Mouse (Mus musculus) hindbrain, embryonic 10.5 days (tissue): ENCODE data around the gene Arhgap15. TPM values are rescaled to one million over a fixed set of nuclear protein-coding genes. Genes with fewer than 3 reads are reported as not detected.
A peak's percentile ranks its signal among the peaks of the same experiment; 100 is the strongest.

Experiments used
- DNase-seq: peaks from one replicate; pipeline ENCODE4 v3.0.0-alpha.2; 2017; ENCODE audit warnings: low spot score
- H3K27ac ChIP-seq: fragments of 300-500 bp; sonication (generic); 2 replicates; pipeline ENCODE4 v1.5.1; 2016; ENCODE audit warnings: mild to moderate bottlenecking, moderate library complexity
- H3K27me3 ChIP-seq: fragments of 300-500 bp; sonication (generic); 2 replicates; pipeline ENCODE4 v1.6.1; 2016; ENCODE audit warnings: mild to moderate bottlenecking; ENCODE audit not compliant: poor library complexity, insufficient read depth, severe bottlenecking
- H3K36me3 ChIP-seq: fragments of 300-500 bp; sonication (generic); 2 replicates; pipeline ENCODE4 v1.6.1; 2016; ENCODE audit warnings: mild to moderate bottlenecking, moderate library complexity
- H3K4me1 ChIP-seq: fragments of 300-500 bp; sonication (generic); replicated peaks from 2 replicates; pipeline ENCODE4 v1.6.1; 2016; ENCODE audit warnings: mild to moderate bottlenecking
- H3K4me3 ChIP-seq: fragments of 300-500 bp; sonication (generic); 2 replicates; pipeline ENCODE4 v1.5.1; 2016; ENCODE audit warnings: mild to moderate bottlenecking, moderate library complexity
- H3K9me3 ChIP-seq: fragments of 300-500 bp; sonication (generic); 2 replicates; pipeline ENCODE4 v1.6.1; 2016; ENCODE audit warnings: mild to moderate bottlenecking, moderate library complexity
- WGBS: fragments of 180-500 bp; shearing (Covaris S2); methylation state at CpG from one replicate; pipeline ENCODE4 v1.1.7; 2016; 5-methylcytosine and 5-hydroxymethylcytosine counted together
- polyA plus RNA-seq: library from polyadenylated mRNA; unstranded; fragments of >200 nt; fragmentation: Nextera tagmentation; extraction: Ambion mirVana; gene quantifications from 2 replicates; pipeline ENCODE4 v1.2.1, GENCODE M21; 2016

Gene Arhgap15
- polyA plus RNA-seq, 1 experiment from 2014 or later: 0.72 TPM

GRCm38 (mm10) chr2:43862709-43863108 is 114.1 kb downstream of the Arhgap15 start:
- Histone ChIP-seq H3K9me3 (no peaks in the 10 kb centered on the region), H3K4me1 (no peaks in the 10 kb centered on the region), H3K4me3 (no peak overlapping the region), H3K27ac (no peak overlapping the region), H3K36me3 (no peaks in the 10 kb centered on the region), H3K27me3 (no peaks in the 10 kb centered on the region)
- 87% methylated on average over 5 of the region's 5 CpGs for WGBS
- DNase-seq: no peak

- 30% methylated on average over 7 of the region's 7 CpGs for WGBS
- H3K4me1 ChIP-seq: no peaks in the 10 kb centered on the region
- DNase-seq: peak; percentile 70
- no peak overlapping the region for H3K4me3 ChIP-seq
- no peak overlapping the region for H3K27ac ChIP-seq
- H3K36me3 ChIP-seq: no peaks in the 10 kb centered on the region
- no peaks in the 10 kb centered on the region for H3K27me3 ChIP-seq
- no peaks in the 10 kb centered on the region for H3K9me3 ChIP-seq
Measured at GRCm38 (mm10) chr2:43902403-43902973, 153.9 kb downstream of the Arhgap15 start.

- H3K27ac ChIP-seq: no peak overlapping the region
- H3K36me3 ChIP-seq: no peaks in the 10 kb centered on the region
- 91% methylated on average over 5 of the region's 5 CpGs for WGBS
- H3K9me3 ChIP-seq: no peaks in the 10 kb centered on the region
- no peaks in the 10 kb centered on the region for H3K4me1 ChIP-seq
- H3K27me3 ChIP-seq: no peaks in the 10 kb centered on the region
- no peak overlapping the region for H3K4me3 ChIP-seq
- no peak for DNase-seq
Measured at GRCm38 (mm10) chr2:43907496-43907895, 158.9 kb downstream of the Arhgap15 start.

GRCm38 (mm10) chr2:43914104-43914503 is 165.5 kb downstream of the Arhgap15 start:
- no peak for DNase-seq
- H3K36me3 ChIP-seq: no peaks in the 10 kb centered on the region
- no peaks in the 10 kb centered on the region for H3K4me1 ChIP-seq
- no peak overlapping the region for H3K27ac ChIP-seq
- WGBS: 93% methylated on average over 6 of the region's 6 CpGs
- H3K9me3 ChIP-seq: no peaks in the 10 kb centered on the region
- H3K27me3 ChIP-seq: no peaks in the 10 kb centered on the region
- H3K4me3 ChIP-seq: no peak overlapping the region

GRCm38 (mm10) chr2:43923863-43924340 is 175.3 kb downstream of the Arhgap15 start:
- no peaks in the 10 kb centered on the region for H3K27me3 ChIP-seq
- WGBS: 86% methylated on average over 5 of the region's 5 CpGs
- no peak overlapping the region for H3K27ac ChIP-seq
- DNase-seq: no peak
- no peaks in the 10 kb centered on the region for H3K9me3 ChIP-seq
- no peaks in the 10 kb centered on the region for H3K4me1 ChIP-seq
- H3K36me3 ChIP-seq: no peaks in the 10 kb centered on the region
- H3K4me3 ChIP-seq: no peak overlapping the region

GRCm38 (mm10) chr2:43931687-43932086 is 183.1 kb downstream of the Arhgap15 start:
- no peaks in the 10 kb centered on the region for H3K27me3 ChIP-seq
- H3K27ac ChIP-seq: no peak overlapping the region
- no peaks in the 10 kb centered on the region for H3K4me1 ChIP-seq
- no peak for DNase-seq
- WGBS: 88% methylated on average over 3 of the region's 3 CpGs
- H3K9me3 ChIP-seq: no peaks in the 10 kb centered on the region
- no peak overlapping the region for H3K4me3 ChIP-seq
- H3K36me3 ChIP-seq: no peaks in the 10 kb centered on the region

- no peak for DNase-seq
- Histone ChIP-seq H3K4me3 (no peak overlapping the region), H3K9me3 (no peaks in the 10 kb centered on the region), H3K4me1 (no peaks in the 10 kb centered on the region), H3K36me3 (no peaks in the 10 kb centered on the region), H3K27me3 (no peaks in the 10 kb centered on the region), H3K27ac (no peak overlapping the region)
- 94% methylated on average over 5 of the region's 5 CpGs for WGBS
Measured at GRCm38 (mm10) chr2:43939196-43939595, 190.6 kb downstream of the Arhgap15 start.

GRCm38 (mm10) chr2:43945679-43946078 is 197.1 kb downstream of the Arhgap15 start:
- Histone ChIP-seq H3K36me3 (no peaks in the 10 kb centered on the region), H3K27me3 (no peaks in the 10 kb centered on the region), H3K4me3 (no peak overlapping the region), H3K27ac (no peak overlapping the region), H3K4me1 (no peaks in the 10 kb centered on the region), H3K9me3 (no peaks in the 10 kb centered on the region)
- WGBS: 95% methylated on average over 2 of the region's 2 CpGs
- no peak for DNase-seq

GRCm38 (mm10) chr2:43949775-43950492 is 201.3 kb downstream of the Arhgap15 start:
- no peak for DNase-seq
- Histone ChIP-seq H3K9me3 (no peaks in the 10 kb centered on the region), H3K4me3 (no peak overlapping the region), H3K4me1 (no peaks in the 10 kb centered on the region), H3K36me3 (no peaks in the 10 kb centered on the region), H3K27ac (no peak overlapping the region), H3K27me3 (no peaks in the 10 kb centered on the region)
- 93% methylated on average over 13 of the region's 13 CpGs for WGBS

GRCm38 (mm10) chr2:43950741-43951140 is 202.1 kb downstream of the Arhgap15 start:
- Histone ChIP-seq H3K4me1 (no peaks in the 10 kb centered on the region), H3K27ac (no peak overlapping the region), H3K9me3 (no peaks in the 10 kb centered on the region), H3K36me3 (no peaks in the 10 kb centered on the region), H3K4me3 (no peak overlapping the region), H3K27me3 (no peaks in the 10 kb centered on the region)
- DNase-seq: no peak
- WGBS: 85% methylated on average over 6 of the region's 6 CpGs

GRCm38 (mm10) chr2:43959189-43959588 is 210.6 kb downstream of the Arhgap15 start:
- Histone ChIP-seq H3K27ac (no peak overlapping the region), H3K4me1 (no peaks in the 10 kb centered on the region), H3K9me3 (no peaks in the 10 kb centered on the region), H3K27me3 (no peaks in the 10 kb centered on the region), H3K36me3 (no peaks in the 10 kb centered on the region), H3K4me3 (no peak overlapping the region)
- no peak for DNase-seq

GRCm38 (mm10) chr2:43962466-43962865 is 213.8 kb downstream of the Arhgap15 start:
- no peaks in the 10 kb centered on the region for H3K27me3 ChIP-seq
- 86% methylated on average over 5 of the region's 5 CpGs for WGBS
- H3K36me3 ChIP-seq: no peaks in the 10 kb centered on the region
- no peak for DNase-seq
- no peak overlapping the region for H3K27ac ChIP-seq
- no peak overlapping the region for H3K4me3 ChIP-seq
- H3K9me3 ChIP-seq: no peaks in the 10 kb centered on the region
- H3K4me1 ChIP-seq: no peaks in the 10 kb centered on the region

GRCm38 (mm10) chr2:43968581-43968980 is 220.0 kb downstream of the Arhgap15 start:
- no peak for DNase-seq
- Histone ChIP-seq H3K9me3 (no peaks in the 10 kb centered on the region), H3K36me3 (no peaks in the 10 kb centered on the region), H3K27ac (no peak overlapping the region), H3K4me3 (no peak overlapping the region), H3K4me1 (no peaks in the 10 kb centered on the region), H3K27me3 (no peaks in the 10 kb centered on the region)
- WGBS: 86% methylated on average over 4 of the region's 4 CpGs
